Mouse (Mus musculus) neural tube, embryonic 10.5 days (tissue): ENCODE measurements around the gene Elk3.

ENCODE experiments used
- DNase-seq: peaks from one replicate; pipeline ENCODE4 v3.0.0-alpha.2; 2017; ENCODE audit warnings: low spot score; ENCODE audit errors: extremely low spot score

Gene Elk3

GRCm38 (mm10) chr10:93332261-93332809, 21.4 kb upstream of the Elk3 start:
- no peak for DNase-seq

DNA sequence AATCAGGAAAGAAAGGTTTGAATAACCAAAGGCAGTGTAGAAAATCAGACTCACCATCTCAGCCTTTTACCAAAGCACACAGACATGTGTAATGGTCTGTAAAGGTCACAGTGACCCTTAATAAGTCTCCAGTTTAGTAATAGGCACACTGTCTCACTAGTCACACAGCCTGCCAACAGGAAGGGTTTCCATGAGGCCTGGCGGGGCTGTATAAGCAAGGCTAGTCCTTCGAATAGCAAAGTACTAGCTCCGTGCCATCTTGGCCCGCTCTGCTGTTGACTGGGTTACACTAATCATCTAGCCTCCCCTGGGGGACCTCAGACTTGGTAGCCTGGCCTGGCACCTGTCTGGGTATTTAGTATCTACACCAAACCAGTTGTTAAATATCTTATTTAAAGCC, 20.6 kb upstream of the Elk3 start:
- no peak for DNase-seq

DNA sequence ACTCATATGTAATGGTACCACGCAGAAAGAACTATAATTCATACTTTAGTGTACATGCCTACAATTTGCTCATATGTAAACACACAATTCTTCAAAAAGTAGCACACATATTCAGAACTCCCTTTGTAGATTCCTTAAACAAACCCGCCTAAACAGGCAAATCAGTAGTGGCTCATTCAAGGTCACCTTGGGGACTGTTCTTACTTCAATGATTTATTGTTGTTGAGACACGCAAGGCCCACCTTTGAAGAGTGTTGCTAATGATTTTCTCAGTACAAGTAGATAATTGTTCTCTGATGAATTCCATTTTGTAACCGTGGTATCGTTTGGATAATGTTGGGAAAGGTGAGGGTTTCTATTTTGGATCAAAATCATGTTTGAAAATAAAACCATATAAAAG, 17.4 kb upstream of the Elk3 start:
- no peak for DNase-seq

DNA sequence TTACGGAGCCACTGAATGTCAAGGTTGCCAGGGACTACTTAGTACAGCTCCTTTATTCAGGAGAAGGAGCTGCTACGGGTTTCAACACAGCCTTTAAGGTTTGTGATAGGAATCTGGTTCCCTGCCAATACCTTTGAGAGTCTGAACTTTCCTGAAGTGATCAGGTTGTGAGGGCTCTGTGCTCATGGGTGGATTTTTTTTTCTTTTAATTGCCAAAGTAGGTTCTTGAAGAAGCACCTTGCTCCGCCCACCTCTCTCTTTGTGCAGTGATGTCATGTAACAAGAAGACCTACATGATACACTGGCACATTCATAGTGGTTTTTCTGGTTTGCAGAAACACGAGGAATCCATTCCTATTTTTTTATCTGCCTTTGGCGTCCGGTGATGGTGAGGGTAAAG, 16.3 kb upstream of the Elk3 start:
- DNase-seq: no peak

DNA sequence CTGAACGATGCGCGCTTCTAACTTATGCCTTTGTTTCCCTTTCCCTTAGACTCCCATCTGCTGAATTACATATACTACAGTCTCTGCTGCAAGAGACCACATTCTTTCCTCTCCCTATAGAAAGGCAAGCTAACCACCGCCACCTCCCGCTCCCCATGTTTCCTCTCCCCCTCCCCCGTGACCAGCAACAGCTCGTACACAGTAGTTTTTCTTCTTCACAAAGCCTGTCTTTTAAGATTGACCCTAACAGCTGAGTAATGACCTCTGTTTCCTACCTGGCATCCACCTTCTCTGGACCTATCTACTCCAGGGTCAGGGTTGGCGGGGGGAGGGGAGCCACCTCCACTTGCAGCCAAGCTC, 15.8 kb upstream of the Elk3 start:
- no peak for DNase-seq

GRCm38 (mm10) chr10:93325804-93326740, 15.1 kb upstream of the Elk3 start:
- DNase-seq: no peak

DNA sequence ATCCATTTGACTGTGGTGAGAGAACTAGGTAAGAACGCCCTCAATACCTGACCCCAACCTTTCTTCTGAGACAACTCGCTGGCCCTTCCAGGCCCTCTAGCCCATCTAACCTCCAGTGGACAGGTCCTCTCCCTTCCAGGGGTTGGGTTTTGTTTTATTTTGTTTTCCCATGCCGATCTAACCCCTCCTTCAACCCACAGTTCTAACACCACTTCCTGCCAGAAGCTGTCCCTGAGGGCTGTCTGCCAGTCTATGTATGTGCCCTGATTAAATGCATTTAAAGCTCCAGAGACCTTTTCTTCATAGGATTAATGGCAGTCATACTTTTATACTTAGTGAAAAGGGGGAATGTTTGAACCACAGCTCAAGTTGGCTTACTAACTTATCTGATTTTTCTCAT, 14.4 kb upstream of the Elk3 start:
- no peak for DNase-seq

- DNase-seq: no peak
Observed at GRCm38 (mm10) chr10:93324438-93324837, 13.5 kb upstream of the Elk3 start.

DNA sequence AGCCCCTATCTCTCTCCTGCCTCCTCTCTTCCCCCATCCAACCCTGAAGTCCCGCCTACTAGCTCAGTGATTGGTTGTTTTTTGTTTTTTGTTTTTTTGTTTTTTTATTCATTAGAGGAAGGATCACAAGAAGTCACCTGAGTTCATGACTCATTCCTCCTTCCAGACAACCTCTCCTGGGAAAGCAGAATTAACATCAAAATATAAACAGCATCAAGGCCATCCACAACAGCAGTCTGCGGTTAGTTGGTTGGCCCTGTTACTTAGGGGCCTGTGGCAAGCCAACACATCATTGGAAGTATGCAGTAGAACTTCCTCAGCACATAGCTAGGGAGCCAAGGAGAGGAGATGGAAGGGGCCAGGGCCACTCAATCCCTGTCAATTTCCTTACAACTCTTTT, 12.7 kb upstream of the Elk3 start:
- DNase-seq: no peak

- DNase-seq: no peak
Observed at GRCm38 (mm10) chr10:93321763-93322162, 10.8 kb upstream of the Elk3 start.

DNA sequence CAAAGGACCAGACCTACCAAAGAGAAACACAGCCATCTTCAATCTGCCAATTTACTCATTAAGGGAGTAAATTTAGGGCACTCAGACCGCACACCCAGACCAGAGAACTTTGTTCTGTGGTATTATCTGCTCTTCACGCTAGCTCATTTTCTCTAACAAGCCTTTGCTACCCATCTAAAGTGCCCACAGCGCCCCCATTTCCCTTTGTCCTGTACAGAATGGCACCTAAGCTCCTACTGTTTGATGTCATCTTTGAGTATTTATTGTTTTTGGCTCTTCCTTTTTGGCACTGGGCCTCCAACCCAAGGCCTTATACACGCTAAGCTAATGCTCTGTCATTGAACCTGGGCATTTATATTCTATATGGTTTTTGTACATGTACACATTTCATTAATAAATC, 9.2 kb upstream of the Elk3 start:
- no peak for DNase-seq

GRCm38 (mm10) chr10:93319526-93320063, 8.7 kb upstream of the Elk3 start:
- no peak for DNase-seq

DNA sequence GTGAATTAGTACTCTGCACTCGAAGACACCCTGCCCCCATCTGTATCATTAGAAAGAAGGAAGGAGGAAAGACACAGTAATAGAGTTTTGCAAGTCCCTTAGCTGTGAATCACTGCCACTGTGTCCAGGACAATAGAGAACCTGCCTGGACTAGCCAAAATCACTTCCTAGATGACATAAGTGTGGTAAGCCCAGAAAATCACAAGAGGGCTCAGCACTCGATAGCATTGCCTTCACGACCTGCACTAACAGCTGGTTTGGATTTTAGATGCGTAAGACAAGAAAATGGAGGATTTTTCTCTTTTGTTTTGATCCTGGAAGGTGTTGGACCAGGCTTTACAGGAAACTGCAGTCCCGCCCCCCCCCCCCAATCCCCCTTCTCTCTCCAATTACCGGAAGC, 6.0 kb upstream of the Elk3 start:
- DNase-seq: no peak

DNA sequence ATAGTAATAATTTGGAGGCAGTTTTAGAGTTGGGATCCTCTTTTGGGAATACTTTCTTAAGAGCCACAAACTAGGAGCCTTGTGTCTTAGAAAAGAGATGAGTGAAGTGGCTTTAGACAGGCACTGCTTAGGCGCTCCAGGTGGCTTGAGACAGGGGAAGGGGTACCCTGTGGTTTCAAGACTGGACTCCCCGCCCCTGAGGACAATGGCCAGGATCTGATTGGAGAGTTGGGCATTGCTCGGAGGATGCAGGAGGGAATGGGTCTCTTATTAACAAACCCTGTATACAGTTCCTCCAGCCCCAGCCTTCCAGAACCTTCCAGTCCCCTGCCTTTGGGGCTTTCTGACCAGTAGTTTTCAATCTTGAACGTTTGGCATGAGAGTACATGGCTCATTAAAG, 641 bp upstream of the Elk3 start:
- DNase-seq: peak; percentile 45

DNA sequence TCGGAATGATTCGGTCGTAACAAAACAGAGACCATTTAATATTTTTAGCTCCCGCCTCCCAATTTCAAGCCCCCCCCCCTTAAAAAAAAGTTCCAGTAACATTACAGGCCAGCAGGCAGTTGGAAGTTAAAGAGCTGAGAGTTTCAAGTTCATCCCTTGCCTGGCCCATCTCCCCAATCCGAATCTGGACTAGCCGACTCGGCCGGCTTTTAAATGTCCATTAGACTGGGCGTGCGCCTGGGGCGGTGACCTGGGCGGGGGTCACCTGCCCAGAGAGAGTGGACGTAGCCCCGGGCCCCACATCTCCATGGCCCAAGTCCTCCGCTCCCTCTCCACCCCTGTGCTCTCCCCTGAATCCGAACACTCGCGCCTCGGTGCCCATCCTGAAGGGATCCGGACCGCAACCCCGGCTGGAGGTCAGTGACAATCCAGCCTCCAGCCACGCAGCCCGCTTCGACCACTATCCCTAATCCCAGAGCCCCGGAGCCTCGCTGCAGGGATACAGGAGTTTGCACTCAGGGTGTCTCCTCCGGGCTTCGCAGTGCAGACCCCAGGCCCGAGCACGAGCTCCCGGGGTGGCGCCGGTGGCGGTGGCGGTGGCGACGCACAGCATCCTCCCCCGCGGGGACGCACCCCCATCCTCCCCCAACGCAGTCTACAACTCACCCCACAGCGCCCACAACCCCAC, 857 bp downstream of the Elk3 start:
- peak; percentile 79 for DNase-seq

DNA sequence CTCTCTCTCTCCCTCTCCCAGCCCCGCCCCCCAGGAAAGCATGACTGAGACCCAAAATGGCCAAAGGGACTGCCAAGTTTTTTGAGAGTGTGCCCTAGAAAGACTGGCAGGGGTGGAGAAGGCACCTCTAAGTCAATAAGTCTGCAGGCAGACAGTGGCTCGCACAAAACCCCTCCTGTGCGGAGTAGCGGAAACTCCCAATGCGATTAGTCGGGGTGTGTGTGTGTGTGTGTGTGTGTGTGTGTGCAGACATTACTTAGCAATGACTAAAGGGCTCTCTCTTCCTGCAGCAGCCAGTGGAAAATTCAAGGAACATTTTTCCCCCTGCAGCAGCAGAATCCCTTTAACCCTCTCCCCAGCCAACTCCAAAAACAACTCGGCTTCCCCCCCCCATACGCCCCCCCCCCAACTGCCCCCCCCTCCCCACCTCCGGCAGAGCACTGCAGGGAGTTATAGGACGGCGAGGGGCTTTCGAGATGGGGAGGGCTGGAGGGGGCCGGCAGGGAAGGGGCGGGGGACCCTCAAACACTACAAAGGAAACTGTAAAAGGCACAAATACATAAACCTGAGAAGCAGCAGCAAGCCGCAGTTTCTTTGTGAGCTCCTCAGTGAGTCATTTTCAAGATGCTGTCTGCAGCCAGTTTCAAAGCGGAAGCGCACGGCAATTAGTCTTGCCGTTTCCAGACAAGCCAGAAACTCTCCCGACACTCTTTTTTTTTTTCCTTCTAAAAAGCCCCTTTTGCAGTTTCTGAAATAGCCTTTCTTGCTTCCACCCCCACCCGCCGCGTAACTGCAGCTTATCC, 1.6 kb downstream of the Elk3 start:
- peak; percentile 72 for DNase-seq

DNA sequence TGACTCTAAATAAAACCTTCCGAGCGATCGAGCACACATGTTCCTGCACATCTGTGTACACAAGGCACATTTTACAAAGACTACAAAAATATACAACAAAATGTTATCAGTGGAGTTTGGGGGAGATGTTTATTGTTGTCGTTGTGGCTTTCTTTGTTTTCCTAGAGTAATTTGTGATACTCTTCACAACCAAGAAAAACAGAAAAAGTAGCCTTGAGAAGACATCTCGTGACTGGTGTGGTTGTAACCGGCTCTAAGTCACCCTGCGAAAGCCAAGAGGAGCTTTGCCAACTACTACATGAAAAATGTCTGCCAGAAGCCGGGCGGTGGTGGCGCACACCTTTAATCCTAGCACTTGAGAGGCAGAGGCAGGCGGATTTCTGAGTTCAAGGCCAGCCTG, 4.6 kb downstream of the Elk3 start:
- DNase-seq: no peak

DNA sequence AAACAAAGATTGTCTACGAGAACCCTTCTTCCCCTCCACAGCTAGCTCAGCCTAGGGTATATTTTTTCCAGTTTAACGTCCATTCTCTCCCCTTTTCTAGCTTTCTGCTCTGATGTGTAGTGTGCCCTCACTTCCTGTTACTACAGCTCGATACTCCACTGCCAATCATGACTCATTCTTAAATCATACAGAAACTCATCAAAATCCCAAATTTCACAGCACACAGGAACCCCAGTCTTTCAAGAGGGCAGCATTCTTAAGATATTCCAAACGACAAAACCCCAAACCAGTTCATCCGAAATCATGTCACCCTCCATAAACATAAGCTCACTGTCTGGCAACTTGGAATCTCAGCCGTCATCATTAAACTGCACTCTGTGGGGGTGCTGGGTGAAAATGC, 5.0 kb downstream of the Elk3 start:
- DNase-seq: no peak

GRCm38 (mm10) chr10:93303231-93303630, 7.7 kb downstream of the Elk3 start:
- no peak for DNase-seq

DNA sequence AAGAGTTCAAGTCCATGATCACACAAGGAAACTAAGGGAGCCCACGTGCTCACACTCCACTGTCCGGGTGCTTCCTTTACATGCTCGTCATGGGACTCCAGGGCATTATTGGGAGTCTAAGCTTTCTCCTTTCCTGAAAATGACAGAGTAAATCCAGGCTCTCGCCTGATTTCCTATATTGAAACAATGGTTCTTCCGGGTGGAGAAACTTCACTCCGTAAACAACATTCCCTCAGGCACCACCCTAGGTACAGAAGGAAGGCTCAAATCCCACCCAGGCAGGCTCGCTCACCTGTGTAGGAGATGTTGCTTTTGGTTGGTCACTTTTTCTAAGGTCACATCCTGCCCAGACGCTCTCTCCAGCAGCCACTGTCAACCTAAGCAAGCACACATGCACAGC, 9.1 kb downstream of the Elk3 start:
- DNase-seq: no peak

GRCm38 (mm10) chr10:93298208-93298607, 12.7 kb downstream of the Elk3 start:
- DNase-seq: no peak

DNA sequence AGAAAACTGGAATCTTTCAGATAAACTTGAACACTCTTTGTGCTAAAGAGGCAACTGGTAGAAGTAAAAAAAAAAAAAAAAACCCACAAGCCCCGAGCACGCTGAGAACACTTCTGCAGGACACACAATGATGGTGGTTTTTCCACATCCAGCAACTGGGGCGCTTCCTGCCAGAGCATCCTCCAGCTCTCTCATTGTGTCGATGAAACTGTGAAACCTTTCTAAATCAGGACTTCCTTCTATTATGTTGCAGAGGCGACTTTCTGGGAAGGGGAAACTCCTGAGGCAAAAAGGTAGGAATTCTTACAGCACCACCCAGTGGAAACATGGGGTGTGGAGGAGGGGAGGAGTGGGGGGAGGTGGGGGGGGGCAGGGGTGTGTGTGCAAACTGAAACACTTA, 13.2 kb downstream of the Elk3 start:
- DNase-seq: no peak
